Mouse (Mus musculus) lung, postnatal 10 days (tissue): Measurements from ENCODE around the gene Trappc3.

Source experiments
- DNase-seq: peaks from one replicate; pipeline ENCODE4 v3.0.0; 2021

The Trappc3 gene

GRCm38 (mm10) chr4:126278961-126279360 lies 16.8 kb downstream of the Trappc3 start:
- DNase-seq, result no peak

DNA sequence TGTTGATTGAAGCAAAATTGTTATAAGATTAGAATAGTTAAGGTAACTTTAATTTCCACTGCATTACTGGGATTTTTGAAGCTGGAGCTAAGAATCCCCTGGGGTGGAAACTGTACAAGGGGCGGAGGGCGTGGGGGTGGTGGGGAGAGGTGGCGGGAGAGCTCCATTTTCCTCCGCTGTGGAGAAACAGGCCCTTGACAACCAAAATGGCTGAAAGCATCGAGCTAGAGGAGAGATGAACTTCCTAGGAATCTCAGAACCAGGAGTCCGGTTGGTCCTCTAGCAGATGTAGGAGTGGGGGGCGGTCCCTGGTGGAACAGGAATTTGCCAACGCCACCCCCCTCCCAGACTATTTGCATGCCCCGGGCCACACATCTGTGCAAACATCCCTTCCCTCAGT lies 19.6 kb downstream of the Trappc3 start:
- no peak for DNase-seq

- no peak for DNase-seq
Measured at GRCm38 (mm10) chr4:126283582-126283981, 21.5 kb downstream of the Trappc3 start.

DNA sequence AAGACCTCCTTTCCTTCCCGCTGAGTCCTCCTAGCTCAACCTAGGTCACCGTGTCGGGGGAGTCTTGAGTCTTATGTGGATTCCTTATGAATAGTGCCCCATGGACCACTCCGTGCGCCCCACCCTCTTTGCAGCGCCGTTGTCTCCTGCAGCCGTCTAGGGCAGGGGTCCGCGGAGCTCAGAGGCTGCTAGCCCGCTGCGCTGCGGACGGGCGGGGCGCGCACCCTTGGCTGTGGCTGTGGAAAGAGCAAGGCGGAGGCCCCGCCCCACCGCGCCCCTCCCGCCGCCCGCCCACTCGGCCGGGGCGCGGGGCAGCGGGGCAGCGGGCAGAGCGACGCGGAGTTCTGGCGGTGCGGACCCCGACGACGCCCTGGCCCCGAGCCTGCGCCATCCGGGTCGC lies 24.4 kb downstream of the Trappc3 start, which contains the start of gene Col8a2:
Col8a2 (plus strand) TSS at position 302 of the 400 bp plus-strand sequence.
- peak; percentile 42 for DNase-seq

- DNase-seq, result peak; percentile 44
Measured at GRCm38 (mm10) chr4:126287302-126287995, 25.3 kb downstream of the Trappc3 start.

- no peak for DNase-seq
Measured at GRCm38 (mm10) chr4:126288085-126288666, 26.1 kb downstream of the Trappc3 start.

DNA sequence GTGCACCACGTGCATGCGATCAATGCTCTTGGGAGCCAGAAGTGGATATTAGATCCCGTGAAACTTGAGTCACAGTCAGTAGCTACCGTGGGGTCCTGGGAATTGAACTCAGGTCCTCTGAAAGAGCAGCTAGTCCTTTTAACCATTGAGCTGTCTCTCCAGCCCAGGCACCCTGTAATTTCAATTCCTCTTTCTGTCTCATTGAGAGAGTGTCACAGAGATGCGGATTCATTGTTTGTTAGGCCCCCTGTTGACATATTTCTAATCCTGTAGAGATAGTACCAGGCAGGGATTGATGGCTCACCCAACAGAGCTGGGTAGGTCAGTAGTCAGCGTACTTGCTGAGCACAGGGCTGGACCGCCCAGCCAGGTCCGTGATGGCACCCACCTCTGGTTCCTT lies 28.2 kb downstream of the Trappc3 start:
- no peak for DNase-seq

- DNase-seq, result no peak
Measured at GRCm38 (mm10) chr4:126291196-126291595, 29.1 kb downstream of the Trappc3 start.

- no peak for DNase-seq
Measured at GRCm38 (mm10) chr4:126295152-126295551, 33.0 kb downstream of the Trappc3 start.

GRCm38 (mm10) chr4:126295937-126296336 lies 33.8 kb downstream of the Trappc3 start:
- DNase-seq, result no peak

DNA sequence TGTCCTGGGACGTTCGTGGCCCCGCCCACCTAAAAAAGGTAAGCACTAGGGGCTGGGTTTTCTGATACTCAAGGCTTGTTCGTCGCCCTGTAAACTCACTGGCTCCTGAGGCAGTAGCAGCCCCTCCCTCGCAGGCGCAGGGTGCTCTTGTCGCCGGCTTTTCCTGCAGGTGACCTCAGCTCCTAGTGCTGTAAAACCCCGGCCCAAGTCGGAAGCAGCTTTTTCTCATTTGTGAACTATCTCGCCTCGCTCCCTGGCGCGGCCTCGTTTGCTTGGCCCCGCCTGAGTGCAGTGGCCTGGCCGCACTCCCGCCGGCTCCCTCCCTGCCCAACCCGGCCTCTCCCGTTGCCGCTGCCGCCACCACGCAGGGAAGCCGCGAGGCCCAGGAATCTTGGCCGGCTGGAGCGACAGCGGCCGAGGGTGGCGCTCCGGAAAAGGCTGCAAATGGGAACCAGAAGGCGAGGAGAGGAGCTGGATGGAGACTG lies 34.5 kb downstream of the Trappc3 start:
- peak; percentile 83 for DNase-seq

- DNase-seq, result no peak
Measured at GRCm38 (mm10) chr4:126300916-126301583, 38.9 kb downstream of the Trappc3 start.

- DNase-seq, result no peak
Measured at GRCm38 (mm10) chr4:126301584-126302309, 39.6 kb downstream of the Trappc3 start.

DNA sequence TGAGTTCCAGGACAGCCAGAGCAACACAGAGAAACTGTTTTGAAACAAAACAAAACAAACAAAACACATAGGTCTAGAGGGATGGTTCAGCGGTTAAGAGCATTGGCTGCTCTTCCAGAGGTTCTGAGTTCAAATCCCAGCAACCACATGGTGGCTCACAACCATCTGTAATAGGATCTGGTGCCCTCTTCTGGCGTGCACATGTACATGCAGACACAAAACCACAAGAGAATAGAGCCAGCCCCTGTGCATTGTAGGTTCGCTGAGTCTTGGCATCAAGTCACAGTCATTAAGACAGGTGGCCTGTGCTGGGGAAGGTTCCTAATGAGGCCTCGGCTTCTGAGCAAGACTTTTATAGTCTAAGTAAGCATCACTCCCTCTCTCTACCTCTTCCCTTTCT lies 41.8 kb downstream of the Trappc3 start:
- no peak for DNase-seq

- no peak for DNase-seq
Measured at GRCm38 (mm10) chr4:126305428-126305827, 43.3 kb downstream of the Trappc3 start.

DNA sequence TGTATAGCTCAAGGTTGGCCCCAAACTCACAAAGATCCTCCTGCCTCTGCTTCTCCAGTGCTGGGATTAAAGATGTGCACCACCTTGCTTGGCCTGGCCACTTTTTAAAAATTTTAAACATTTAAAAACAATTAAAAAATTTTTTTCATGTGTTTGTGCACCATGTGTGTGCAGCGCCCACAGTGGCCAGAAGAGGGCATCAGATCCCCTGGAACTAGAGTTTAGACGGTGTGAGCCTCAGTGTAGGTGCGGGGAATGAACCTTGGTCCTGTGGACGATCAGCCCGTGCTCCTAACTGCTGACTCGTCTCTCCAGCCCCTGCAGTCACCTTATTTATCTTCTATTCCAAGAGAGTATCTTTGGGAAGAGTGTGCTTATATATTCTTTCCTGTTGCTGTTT lies 43.9 kb downstream of the Trappc3 start:
- no peak for DNase-seq

DNA sequence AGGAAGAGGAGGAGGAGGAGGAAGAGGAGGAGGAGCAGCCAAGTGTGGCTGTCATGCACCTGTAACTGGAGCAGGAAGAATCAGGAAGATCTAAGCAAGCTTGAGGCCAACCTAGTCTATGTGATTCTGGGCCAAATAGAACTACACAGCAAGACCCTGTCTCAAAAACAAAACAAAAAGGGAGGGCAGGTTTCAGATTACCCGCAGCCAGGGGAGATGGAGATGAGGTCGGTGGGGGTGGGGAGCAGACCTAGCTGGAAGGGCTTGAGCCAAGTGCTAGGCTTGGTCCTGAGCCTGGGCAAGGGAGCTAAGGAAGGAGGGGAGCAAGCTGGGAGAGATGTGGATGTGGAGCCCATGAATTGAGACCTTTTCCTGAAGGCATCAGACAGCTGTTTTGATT lies 44.7 kb downstream of the Trappc3 start:
- DNase-seq, result no peak

DNA sequence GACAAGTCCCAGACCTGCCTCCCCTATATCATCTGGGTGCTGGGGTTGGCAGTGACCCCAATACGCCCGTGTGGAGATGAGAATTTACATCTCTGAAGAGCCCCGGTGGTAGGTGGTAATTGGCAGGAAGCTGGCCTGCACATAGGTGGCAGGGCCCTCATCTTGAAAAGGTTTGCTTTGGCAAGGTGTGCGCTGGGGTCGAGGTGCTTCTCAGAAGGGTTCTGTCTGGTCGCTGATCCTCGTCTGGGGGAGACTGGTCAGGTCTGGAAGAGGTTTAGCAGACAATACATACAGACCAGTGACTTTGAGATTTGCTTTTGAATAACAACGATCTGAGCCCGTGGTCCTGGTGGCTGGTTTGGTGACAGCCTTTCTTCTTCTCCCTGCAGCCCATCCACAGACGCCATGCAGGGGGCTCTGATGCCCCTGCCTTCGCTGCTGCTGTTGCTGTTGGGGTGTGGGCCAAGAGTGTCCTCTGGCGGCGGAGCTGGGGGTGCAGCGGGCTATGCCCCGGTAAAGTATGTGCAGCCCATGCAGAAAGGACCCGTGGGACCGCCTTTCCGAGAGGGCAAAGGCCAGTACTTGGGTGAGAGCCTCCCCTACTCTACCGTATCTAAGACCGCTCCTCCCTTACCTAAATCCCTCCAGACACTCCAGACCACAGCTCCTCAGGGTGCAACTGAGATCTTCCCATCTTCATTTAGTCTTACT lies 47.2 kb downstream of the Trappc3 start:
- DNase-seq, result peak; percentile 59

- DNase-seq, result peak; percentile 92
Measured at GRCm38 (mm10) chr4:126309922-126310309, 47.8 kb downstream of the Trappc3 start.

GRCm38 (mm10) chr4:126310344-126310743 lies 48.2 kb downstream of the Trappc3 start:
- DNase-seq, result no peak

DNA sequence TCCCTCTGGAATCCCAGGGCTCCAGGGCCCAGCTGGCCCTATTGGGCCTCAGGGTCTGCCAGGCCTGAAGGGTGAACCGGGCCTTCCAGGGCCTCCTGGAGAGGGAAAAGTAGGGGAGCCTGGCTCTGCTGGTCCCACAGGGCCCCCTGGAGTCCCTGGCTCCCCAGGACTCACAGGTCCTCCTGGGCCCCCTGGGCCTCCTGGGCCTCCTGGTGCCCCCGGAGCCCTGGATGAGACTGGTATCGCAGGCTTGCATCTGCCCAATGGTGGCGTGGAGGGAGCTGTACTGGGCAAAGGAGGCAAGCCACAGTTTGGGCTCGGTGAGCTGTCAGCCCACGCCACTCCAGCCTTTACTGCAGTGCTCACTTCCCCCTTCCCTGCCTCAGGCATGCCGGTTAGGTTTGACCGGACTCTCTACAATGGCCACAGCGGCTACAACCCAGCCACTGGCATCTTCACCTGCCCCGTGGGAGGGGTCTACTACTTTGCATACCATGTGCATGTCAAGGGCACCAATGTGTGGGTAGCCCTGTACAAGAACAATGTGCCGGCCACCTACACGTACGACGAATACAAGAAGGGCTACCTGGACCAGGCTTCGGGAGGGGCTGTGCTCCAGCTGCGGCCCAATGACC lies 49.6 kb downstream of the Trappc3 start:
- no peak for DNase-seq

DNA sequence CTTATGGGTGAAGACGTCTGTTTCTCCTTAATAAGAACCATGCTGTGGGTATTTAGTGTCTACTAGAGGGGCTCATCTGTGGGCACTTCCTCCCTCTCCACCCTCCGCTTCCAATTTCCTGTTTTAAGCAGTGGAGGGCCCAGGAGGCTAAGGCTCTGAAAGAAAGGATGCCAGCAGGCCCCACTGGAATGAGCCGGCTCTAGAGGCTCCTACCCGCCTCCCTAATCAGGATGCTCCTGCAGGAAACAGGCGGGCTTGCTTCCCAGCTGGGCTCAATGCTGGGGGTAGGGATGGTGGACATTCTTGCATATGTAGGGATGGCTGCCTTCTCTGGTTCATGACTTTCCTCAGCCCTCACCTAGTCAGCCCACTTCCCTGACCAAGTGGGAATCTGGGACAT lies 51.1 kb downstream of the Trappc3 start:
- DNase-seq, result no peak
